In genomic region chr9:96431081-96431480, GRCm38 (mm10) we compare ENCODE assay signal across 21 mouse cellular contexts. TPM values are rescaled to one million over a fixed set of nuclear protein-coding genes. Genes with fewer than 3 reads are reported as not detected.
A peak's percentile ranks its signal among the peaks of the same experiment; 100 is the strongest.
DNase-seq lines count a peak whose midpoint lies in the region; ATAC-seq lines count a peak whose summit lies in the region.
"Had no signal": no experiment of that assay in that cellular context is flagged by ENCODE, and none has a peak within 500 bp of the region (broad histone marks: within the 10 kb centered on the region; RNA-seq: fewer than 3 reads in every experiment).

No protein-coding gene starts in this region.

- H3K27ac ChIP-seq in kidney, embryonic 15.5 days: peak overlapping the region; percentile 41; the same call in 1 of the 2 replicates
- H3K27ac ChIP-seq in kidney, embryonic 16.5 days (ENCODE audit: low read length): no peak overlapping the region
- H3K27ac ChIP-seq: forebrain, embryonic 12.5 days; heart, embryonic 15.5 days; limb, embryonic 12.5 days; midbrain, embryonic 15.5 days; neural tube, embryonic 15.5 days had no signal

- H3K36me3 ChIP-seq in kidney, embryonic 15.5 days: no peaks in the 10 kb centered on the region
- H3K36me3 ChIP-seq in kidney, embryonic 16.5 days (ENCODE audit: insufficient read depth, low read length): no peaks in the 10 kb centered on the region
- H3K36me3 ChIP-seq: forebrain, embryonic 12.5 days; heart, embryonic 15.5 days; limb, embryonic 12.5 days; midbrain, embryonic 15.5 days; neural tube, embryonic 15.5 days had no signal

- H3K9ac ChIP-seq in kidney, embryonic 15.5 days: no peak overlapping the region
- H3K9ac ChIP-seq in kidney, embryonic 16.5 days (replicated peaks; ENCODE audit: low read length): no peak overlapping the region
- H3K9ac ChIP-seq: forebrain, embryonic 12.5 days; heart, embryonic 15.5 days; limb, embryonic 12.5 days; midbrain, embryonic 15.5 days; neural tube, embryonic 15.5 days had no signal

- ATAC-seq in kidney, embryonic 15.5 days (replicated peaks; ENCODE audit: low FRiP score): no peak
- no peak for ATAC-seq in kidney, embryonic 16.5 days (ENCODE audit: low FRiP score, low TSS enrichment)
- ATAC-seq: CD4-positive, CD25-positive, alpha-beta regulatory T cell, adult 4 months; hindbrain, embryonic 16.5 days; midbrain, embryonic 15.5 days had no signal

- no peaks in the 10 kb centered on the region for H3K27me3 ChIP-seq in kidney, embryonic 15.5 days
- H3K27me3 ChIP-seq in kidney, embryonic 16.5 days (ENCODE audit: insufficient read depth, low read length): no peaks in the 10 kb centered on the region
- H3K27me3 ChIP-seq: heart, embryonic 15.5 days; limb, embryonic 12.5 days; midbrain, embryonic 15.5 days; neural tube, embryonic 15.5 days had no signal

- H3K4me1 ChIP-seq in kidney, embryonic 15.5 days: peaks cover 6% of the 10 kb centered on the region; the same call in 1 of the 2 replicates
- peaks cover under 1% of the 10 kb centered on the region; the same call in 1 of the 2 replicates for H3K4me1 ChIP-seq in kidney, embryonic 16.5 days (ENCODE audit: insufficient read depth, low read length)
- H3K4me1 ChIP-seq: forebrain, embryonic 12.5 days; midbrain, embryonic 15.5 days had no signal

- no peak overlapping the region for H3K4me2 ChIP-seq in kidney, embryonic 15.5 days
- no peak overlapping the region for H3K4me2 ChIP-seq in kidney, embryonic 16.5 days (replicated peaks; ENCODE audit: low read depth, low read length)
- H3K4me2 ChIP-seq: forebrain, embryonic 12.5 days; heart, embryonic 15.5 days; limb, embryonic 12.5 days; midbrain, embryonic 15.5 days; neural tube, embryonic 15.5 days had no signal

- H3K9me3 ChIP-seq in kidney, embryonic 15.5 days (replicated peaks): no peaks in the 10 kb centered on the region
- no peaks in the 10 kb centered on the region for H3K9me3 ChIP-seq in kidney, embryonic 16.5 days (ENCODE audit: low read length)
- H3K9me3 ChIP-seq: forebrain, embryonic 12.5 days; heart, embryonic 15.5 days; midbrain, embryonic 15.5 days; neural tube, embryonic 15.5 days had no signal

- no peak overlapping the region for H3K4me3 ChIP-seq in kidney, embryonic 15.5 days (replicated peaks)
- H3K4me3 ChIP-seq in kidney, embryonic 16.5 days (ENCODE audit: low read length): no peak overlapping the region
- H3K4me3 ChIP-seq: forebrain, embryonic 12.5 days; heart, embryonic 15.5 days; limb, embryonic 12.5 days; midbrain, embryonic 15.5 days; myocyte; neural tube, embryonic 15.5 days had no signal

- DNase-seq in adrenal gland, postnatal 14 days: peak; percentile 46
- no peak for DNase-seq in adrenal gland, postnatal 25 days
- peak; percentile 91 for DNase-seq in Muller cell, postnatal 12 days (ENCODE audit: inconsistent ontology term)
- DNase-seq in retina, adult 2 months (ENCODE audit: low read depth, low spot score): peak; percentile 13
- no peak for DNase-seq in urinary bladder, postnatal 10 days (ENCODE audit: low spot score)
- DNase-seq in right cerebral cortex, postnatal 4 days: no peak
- DNase-seq: cerebellum, adult 9-10 months; gastrocnemius, postnatal 10 days; heart, adult 11 months; lung, adult 18-20 months; thymus, adult 18-20 months had no signal

- 44% methylated on average over 3 of the region's 3 CpGs for WGBS in kidney, embryonic 15.5 days
- WGBS in kidney, embryonic 16.5 days: 64% methylated on average over 3 of the region's 3 CpGs

RNA-seq across cellular contexts. Expression of gene Rnf7, which starts 47.4 kb away (rescaled TPM):
- 72.4 and 75.7 TPM in 2 replicates for total RNA-seq in adrenal gland, postnatal 14 days (2021)
- 63.1 and 68.2 TPM in 2 replicates for total RNA-seq in adrenal gland, postnatal 25 days (2021)
- polyA plus RNA-seq in kidney, embryonic 15.5 days (2015; fragmentation: Nextera tagmentation; extraction: Ambion mirVana): 208 and 216 TPM in 2 replicates
- polyA plus RNA-seq in kidney, embryonic 16.5 days (2015; fragmentation: Nextera tagmentation; extraction: Ambion mirVana): 204 and 207 TPM in 2 replicates

Comparison
In these comparisons a context has a peak if more than half of its experiments do, and no peak if none do; other contexts are left out.
1. DNase-seq: peak in adrenal gland, postnatal 14 days (single experiment), Muller cell, postnatal 12 days (single experiment) and retina, adult 2 months (single experiment); none in adrenal gland, postnatal 25 days (single experiment), urinary bladder, postnatal 10 days (single experiment) and right cerebral cortex, postnatal 4 days (single experiment).